1 mouse cellular context compared by ENCODE assay signal in genomic region chr7:127207374-127208294, GRCm38 (mm10).
A peak's percentile ranks its signal among the peaks of the same experiment; 100 is the strongest.
TF ChIP-seq lines count a peak whose summit lies in the region.

No protein-coding gene starts in this region.

TF ChIP-seq in MEL, 35 proteins besides CTCF, POLR2A, EP300 and RAD21:
- no peak for TF ChIP-seq GATA1 (IDR thresholded peaks at IDR 0.05; ENCODE audit: low read depth, low read length)
- TF ChIP-seq KAT2A (conservative IDR thresholded peaks at IDR 0.05; ENCODE audit: low read depth, low read length) = no peak
- no peak for TF ChIP-seq JUND (IDR thresholded peaks at IDR 0.05; ENCODE audit: low read depth, low read length)
- TF ChIP-seq HCFC1 (IDR thresholded peaks at IDR 0.05; ENCODE audit: low read depth, low read length) = 0 out of 2 replicates have a peak, but pooled peaks have one; percentile 8
- 0 out of 2 replicates have a peak, but pooled peaks have one; percentile 0 for TF ChIP-seq UBTF (IDR thresholded peaks at IDR 0.05; ENCODE audit: borderline replicate concordance, insufficient read depth, low read depth, low read length)
- TF ChIP-seq SIN3A (IDR thresholded peaks at IDR 0.05; ENCODE audit: low read length) = 0 out of 2 replicates have a peak, but pooled peaks have one; percentile 32
